Mouse (Mus musculus): ENCODE results near the gene Rgsl1.

- no peak for TF ChIP-seq POLR2A (IDR thresholded peaks at IDR 0.05; ENCODE audit: borderline replicate concordance, extremely low read depth, insufficient read depth, insufficient read length, poor library complexity, severe bottlenecking)
- TF ChIP-seq CTCF (IDR thresholded peaks at IDR 0.05; ENCODE audit: borderline replicate concordance, extremely low read depth, insufficient read depth, insufficient read length): no peak
These were observed 65.7 kb downstream of the Rgsl1 start for GRCm38 (mm10) chr1:153778205-153778604.
